Mouse (Mus musculus) forebrain, embryonic 11.5 days (tissue): Measurements from ENCODE around the gene Olfr339. TPM values are rescaled to one million over a fixed set of nuclear protein-coding genes. Genes with fewer than 3 reads are reported as not detected.
"Not testable (repeated sequence)": the region's sequence is repeated elsewhere in the genome, so short reads cannot be mapped to it uniquely, and the experiment has no call there.

Experiments
- ATAC-seq: fragments of 200-750 bp; cut with Nextera tagmentation; replicated peaks from 2 replicates; pipeline ENCODE4 v1.8.0; 2017; ENCODE audit warnings: moderate TSS enrichment; ENCODE audit not compliant: low FRiP score
- DNase-seq: peaks from one replicate; pipeline ENCODE4 v3.0.0-alpha.2; 2017; ENCODE audit warnings: low spot score
- H3K27ac ChIP-seq: fragments of 300-500 bp; sonication (generic); 2 replicates; pipeline ENCODE4 v1.5.1; 2014; ENCODE audit warnings: low read depth, low read length
- H3K27me3 ChIP-seq: fragments of 300-500 bp; sonication (generic); 2 replicates; pipeline ENCODE4 v1.6.1; 2014; ENCODE audit warnings: mild to moderate bottlenecking, low read length, mixed read lengths; ENCODE audit not compliant: control insufficient read depth, insufficient read depth
- H3K36me3 ChIP-seq: fragments of 300-500 bp; sonication (generic); 2 replicates; pipeline ENCODE4 v1.6.1; 2014; ENCODE audit warnings: mild to moderate bottlenecking, low read length, moderate library complexity, mixed read lengths; ENCODE audit not compliant: control insufficient read depth, insufficient read depth
- H3K4me1 ChIP-seq: fragments of 300-500 bp; sonication (generic); replicated peaks from 2 replicates; pipeline ENCODE4 v1.6.1; 2014; ENCODE audit warnings: low read length, mixed read lengths; ENCODE audit not compliant: control insufficient read depth, insufficient read depth
- H3K4me2 ChIP-seq: fragments of 300-500 bp; sonication (generic); 2 replicates; pipeline ENCODE4 v1.6.1; 2014; ENCODE audit warnings: low read depth, mild to moderate bottlenecking, low read length, moderate library complexity, mixed read lengths; ENCODE audit not compliant: severe bottlenecking
- H3K4me3 ChIP-seq: fragments of 300-500 bp; sonication (generic); 2 replicates; pipeline ENCODE4 v1.5.1; 2014; ENCODE audit warnings: low read depth, low read length
- H3K9ac ChIP-seq: fragments of 300-500 bp; sonication (generic); 2 replicates; pipeline ENCODE4 v1.6.1; 2014; ENCODE audit warnings: low read length
- H3K9me3 ChIP-seq: fragments of 300-500 bp; sonication (generic); 2 replicates; pipeline ENCODE4 v1.6.1; 2016; ENCODE audit warnings: low read length, mixed read lengths; ENCODE audit not compliant: control insufficient read depth
- WGBS: fragments of 180-500 bp; shearing (Covaris S2); extraction: QIAGEN DNeasy Blood & Tissue Kit; methylation state at CpG from one replicate; pipeline ENCODE4 v1.1.7; 2014; 5-methylcytosine and 5-hydroxymethylcytosine counted together
- polyA plus RNA-seq: library from polyadenylated mRNA; unstranded; fragments of >200 nt; fragmentation: Nextera tagmentation; extraction: Ambion mirVana; gene quantifications from 2 replicates; pipeline ENCODE4 v1.2.1, GENCODE M21; 2014

Gene Olfr339
- not detected in 2 replicates for polyA plus RNA-seq

- WGBS = 85% methylated on average over 3 of the region's 3 CpGs
- ATAC-seq = no peak
These were observed at the start of gene Olfr339 for GRCm38 (mm10) chr2:36418647-36419046. Olfr339 (plus strand) TSS chr2:36418947.

GRCm38 (mm10) chr2:36373219-36373618 lies 45.5 kb upstream of the Olfr339 start, which contains the start of gene Olfr338:
Olfr338 (plus strand) TSS chr2:36373519.
- no peak for ATAC-seq
- no peaks in the 10 kb centered on the region; the same call in 1 of the 2 replicates for H3K9me3 ChIP-seq
- no peak within 1 kb of the TSS for H3K4me2 ChIP-seq
- H3K9ac ChIP-seq = no peak within 1 kb of the TSS
- no peaks in the 10 kb centered on the region for H3K27me3 ChIP-seq
- no peak within 1 kb of the TSS for H3K4me3 ChIP-seq
- no peaks in the 10 kb centered on the region for H3K4me1 ChIP-seq
- H3K27ac ChIP-seq = no peak within 1 kb of the TSS
- H3K36me3 ChIP-seq = no peaks in the 10 kb centered on the region
- no peak for DNase-seq

More at GRCm38 (mm10) chr2:36418647-36419046, at the start of gene Olfr339:
- H3K4me3 ChIP-seq = no peak within 1 kb of the TSS
- H3K36me3 ChIP-seq = no peaks in the 10 kb centered on the region
- no peak within 1 kb of the TSS for H3K4me2 ChIP-seq
- H3K27ac ChIP-seq = no peak within 1 kb of the TSS
- no peak for DNase-seq
- H3K9ac ChIP-seq = no peak within 1 kb of the TSS
- no peaks in the 10 kb centered on the region for H3K27me3 ChIP-seq
- H3K4me1 ChIP-seq = no peaks in the 10 kb centered on the region
- no peaks in the 10 kb centered on the region; the same call in 1 of the 2 replicates for H3K9me3 ChIP-seq

GRCm38 (mm10) chr2:36415174-36415573 lies 3.6 kb upstream of the Olfr339 start:
- not testable (repeated sequence) for H3K4me2 ChIP-seq, H3K27ac ChIP-seq, H3K4me3 ChIP-seq, H3K9ac ChIP-seq, DNase-seq, H3K4me1 ChIP-seq, H3K27me3 ChIP-seq, ATAC-seq, H3K9me3 ChIP-seq, H3K36me3 ChIP-seq
- 89% methylated on average over 3 of the region's 3 CpGs for WGBS

GRCm38 (mm10) chr2:36415591-36415990 lies 3.2 kb upstream of the Olfr339 start:
- 89% methylated on average over 7 of the region's 7 CpGs for WGBS
- not testable (repeated sequence) for H3K4me3 ChIP-seq, H3K27ac ChIP-seq, H3K27me3 ChIP-seq, H3K4me2 ChIP-seq, H3K9me3 ChIP-seq, H3K4me1 ChIP-seq, H3K9ac ChIP-seq, DNase-seq, ATAC-seq, H3K36me3 ChIP-seq

- Histone ChIP-seq H3K4me2 (no peak within 1 kb of the TSS), H3K4me3 (no peak within 1 kb of the TSS), H3K9ac (no peak within 1 kb of the TSS), H3K9me3 (no peaks in the 10 kb centered on the region; the same call in 1 of the 2 replicates), H3K36me3 (no peaks in the 10 kb centered on the region), H3K27ac (no peak within 1 kb of the TSS), H3K27me3 (no peaks in the 10 kb centered on the region), H3K4me1 (no peaks in the 10 kb centered on the region)
- 71% methylated on average over 1 of the region's 1 CpGs for WGBS
- ATAC-seq (no peak), DNase-seq (no peak)
These were observed 33.5 kb downstream of the Olfr339 start, which contains the start of gene Olfr340 for GRCm38 (mm10) chr2:36452287-36452686. Olfr340 (plus strand) TSS chr2:36452587.

GRCm38 (mm10) chr2:36473634-36474033 lies 54.9 kb downstream of the Olfr339 start:
- Histone ChIP-seq H3K4me3 (no peak overlapping the region), H3K36me3 (no peaks in the 10 kb centered on the region), H3K4me1 (no peaks in the 10 kb centered on the region), H3K4me2 (no peak overlapping the region), H3K9me3 (peaks cover 4% of the 10 kb centered on the region; the same call in 1 of the 2 replicates), H3K27ac (no peak overlapping the region), H3K9ac (no peak overlapping the region), H3K27me3 (no peaks in the 10 kb centered on the region)
- ATAC-seq (no peak), DNase-seq (no peak)

Other genes with a start within 250 kb of the Olfr339 start
- 2.8 and 2.9 TPM in 2 replicates for gene Ptgs1, start 188.5 kb upstream of the Olfr339 start, polyA plus RNA-seq
- not detected in 2 replicates for gene Olfr338, start 45.4 kb upstream of the Olfr339 start, polyA plus RNA-seq
- not detected in 2 replicates for gene Olfr340, start 33.6 kb downstream of the Olfr339 start, polyA plus RNA-seq
- not detected in 2 replicates for gene Olfr341, start 63.5 kb downstream of the Olfr339 start, polyA plus RNA-seq
- gene Olfr342, start 106.1 kb downstream of the Olfr339 start, polyA plus RNA-seq = not detected in 2 replicates
- not detected in 2 replicates for gene Olfr344, start 147.7 kb downstream of the Olfr339 start, polyA plus RNA-seq
- not detected in 2 replicates for gene Olfr345, start 221.1 kb downstream of the Olfr339 start, polyA plus RNA-seq